Mouse (Mus musculus): ENCODE results near the gene Gpr84. TPM values are rescaled to one million over a fixed set of nuclear protein-coding genes. Genes with fewer than 3 reads are reported as not detected.

Gpr84 gene
- total RNA-seq, 2 experiments from 2014 or later = not detected

GRCm38 (mm10) chr15:103308056-103308875 lies 2.1 kb downstream of the Gpr84 start:
- DNase-seq (ENCODE audit: low spot score in 2 of 2) = no peak

- DNase-seq (ENCODE audit: low spot score in 2 of 2) = peak; percentile 78 to 90
Observed at GRCm38 (mm10) chr15:103307125-103307524, 3.3 kb downstream of the Gpr84 start.

- no peak for DNase-seq (ENCODE audit: low spot score in 2 of 2)
Observed at GRCm38 (mm10) chr15:103305792-103306645, 4.4 kb downstream of the Gpr84 start.

GRCm38 (mm10) chr15:103305070-103305678 lies 5.2 kb downstream of the Gpr84 start:
- peak; percentile 85 for DNase-seq (ENCODE audit: low spot score in 2 of 2)

GRCm38 (mm10) chr15:103304616-103304969 lies 5.8 kb downstream of the Gpr84 start:
- DNase-seq (ENCODE audit: low spot score in 2 of 2) = no peak

GRCm38 (mm10) chr15:103303916-103304615 lies 6.3 kb downstream of the Gpr84 start:
- no peak for DNase-seq (ENCODE audit: low spot score in 2 of 2)

GRCm38 (mm10) chr15:103302341-103303021 lies 7.9 kb downstream of the Gpr84 start:
- no peak for DNase-seq (ENCODE audit: low spot score in 2 of 2)

- no peak for DNase-seq (ENCODE audit: low spot score in 2 of 2)
Observed at GRCm38 (mm10) chr15:103301547-103302340, 8.7 kb downstream of the Gpr84 start.

GRCm38 (mm10) chr15:103301046-103301445 lies 9.4 kb downstream of the Gpr84 start:
- DNase-seq (ENCODE audit: low spot score in 2 of 2) = no peak

- no peak for DNase-seq (ENCODE audit: low spot score in 2 of 2)
Observed at GRCm38 (mm10) chr15:103300560-103300959, 9.9 kb downstream of the Gpr84 start.

GRCm38 (mm10) chr15:103300067-103300471 lies 10.3 kb downstream of the Gpr84 start:
- DNase-seq (ENCODE audit: low spot score in 2 of 2) = no peak

- no peak for DNase-seq (ENCODE audit: low spot score in 2 of 2)
Observed at GRCm38 (mm10) chr15:103299644-103300043, 10.8 kb downstream of the Gpr84 start.

- DNase-seq (ENCODE audit: low spot score in 2 of 2) = no peak
Observed at GRCm38 (mm10) chr15:103298861-103299616, 11.4 kb downstream of the Gpr84 start.

GRCm38 (mm10) chr15:103298026-103298425 lies 12.4 kb downstream of the Gpr84 start:
- no peak for DNase-seq (ENCODE audit: low spot score in 2 of 2)

GRCm38 (mm10) chr15:103297313-103297712 lies 13.1 kb downstream of the Gpr84 start:
- no peak for DNase-seq (ENCODE audit: low spot score in 2 of 2)

- DNase-seq (ENCODE audit: low spot score in 2 of 2) = no peak
Observed at GRCm38 (mm10) chr15:103295851-103296250, 14.6 kb downstream of the Gpr84 start.

GRCm38 (mm10) chr15:103294649-103295048 lies 15.8 kb downstream of the Gpr84 start:
- no peak for DNase-seq (ENCODE audit: low spot score in 2 of 2)

GRCm38 (mm10) chr15:103293375-103293774 lies 17.0 kb downstream of the Gpr84 start:
- no peak for DNase-seq (ENCODE audit: low spot score in 2 of 2)

Data from adrenal gland, postnatal 4 days (tissue).